Mouse (Mus musculus): ENCODE measurements around the gene Csnk1g1.

Csnk1g1 gene

GRCm38 (mm10) chr9:66069583-66069982 is 160.9 kb downstream of the Csnk1g1 start, which contains the start of gene Snx22:
Gene Snx22 (minus strand): TSS chr9:66069719.
- peak; percentile 91 to 93 for DNase-seq

- no peak for DNase-seq
These were observed 161.4 kb downstream of the Csnk1g1 start for GRCm38 (mm10) chr9:66070151-66070550.

- no peak for DNase-seq
These were observed 164.0 kb downstream of the Csnk1g1 start for GRCm38 (mm10) chr9:66072754-66073153.

DNA sequence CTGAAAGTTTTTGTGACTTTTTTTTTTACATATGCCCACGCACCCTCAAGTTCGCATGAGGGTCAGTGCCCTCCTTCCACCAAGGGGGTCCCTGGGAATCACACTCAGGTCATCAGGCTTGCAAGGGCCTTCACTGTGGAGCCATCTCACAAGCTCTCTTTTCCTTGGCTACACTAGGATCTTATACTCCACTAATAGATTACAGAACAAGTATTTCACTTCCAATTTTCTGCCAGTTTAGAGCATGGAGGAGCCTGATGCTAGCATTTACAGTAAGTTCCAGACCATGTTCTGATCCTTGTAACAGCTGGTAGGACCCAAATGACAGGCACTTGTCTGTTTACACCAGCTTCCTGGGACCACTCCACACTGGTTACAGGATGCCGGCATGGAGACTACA is 169.3 kb downstream of the Csnk1g1 start:
- DNase-seq: no peak

GRCm38 (mm10) chr9:66078493-66078892 is 169.8 kb downstream of the Csnk1g1 start:
- DNase-seq: no peak

GRCm38 (mm10) chr9:66080804-66081459 is 172.2 kb downstream of the Csnk1g1 start:
- DNase-seq: no peak

DNA sequence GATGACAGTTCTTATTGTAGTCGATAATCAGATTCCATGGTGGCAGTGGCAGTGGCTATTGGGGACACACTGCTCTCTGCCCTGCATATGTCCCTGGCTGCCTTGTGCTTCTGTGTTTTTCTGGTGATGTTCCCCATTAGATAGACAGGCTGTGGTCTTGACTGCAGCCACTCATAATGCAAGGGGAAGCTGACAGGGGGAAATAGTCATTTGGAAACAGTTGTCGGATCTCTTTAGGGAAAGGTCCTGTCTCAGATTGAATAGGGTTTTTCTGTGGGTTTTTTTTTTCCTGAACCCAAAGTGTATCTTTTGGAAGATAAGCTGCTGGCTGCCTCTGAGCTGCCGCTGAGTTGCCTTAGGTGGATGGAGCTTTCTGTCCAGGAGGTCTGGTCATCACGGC is 173.3 kb downstream of the Csnk1g1 start:
- DNase-seq: no peak

- DNase-seq: no peak
These were observed 175.4 kb downstream of the Csnk1g1 start for GRCm38 (mm10) chr9:66084171-66084570.

- no peak for DNase-seq
These were observed 178.3 kb downstream of the Csnk1g1 start for GRCm38 (mm10) chr9:66087062-66087461.

DNA sequence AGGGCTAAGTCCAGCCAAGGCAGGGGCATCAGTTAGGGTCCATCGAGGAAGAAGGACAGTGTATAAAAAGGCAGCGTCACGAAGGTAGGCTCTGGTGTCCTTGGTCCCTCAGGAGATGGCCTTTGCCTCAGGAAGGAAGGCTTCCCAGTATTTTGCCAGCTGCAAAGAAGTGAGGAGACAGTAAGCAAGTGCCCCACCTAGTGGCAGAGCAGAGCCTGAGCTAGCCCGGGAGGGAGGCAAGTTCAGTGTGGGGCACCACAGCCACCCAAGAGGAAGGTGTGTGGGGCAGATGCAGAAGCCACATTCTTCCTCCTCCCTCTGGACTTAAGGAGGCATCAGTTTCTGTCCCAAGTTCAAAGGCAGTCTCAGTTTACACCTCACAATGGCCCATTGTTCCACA is 179.7 kb downstream of the Csnk1g1 start:
- DNase-seq: peak; percentile 70 to 73

DNA sequence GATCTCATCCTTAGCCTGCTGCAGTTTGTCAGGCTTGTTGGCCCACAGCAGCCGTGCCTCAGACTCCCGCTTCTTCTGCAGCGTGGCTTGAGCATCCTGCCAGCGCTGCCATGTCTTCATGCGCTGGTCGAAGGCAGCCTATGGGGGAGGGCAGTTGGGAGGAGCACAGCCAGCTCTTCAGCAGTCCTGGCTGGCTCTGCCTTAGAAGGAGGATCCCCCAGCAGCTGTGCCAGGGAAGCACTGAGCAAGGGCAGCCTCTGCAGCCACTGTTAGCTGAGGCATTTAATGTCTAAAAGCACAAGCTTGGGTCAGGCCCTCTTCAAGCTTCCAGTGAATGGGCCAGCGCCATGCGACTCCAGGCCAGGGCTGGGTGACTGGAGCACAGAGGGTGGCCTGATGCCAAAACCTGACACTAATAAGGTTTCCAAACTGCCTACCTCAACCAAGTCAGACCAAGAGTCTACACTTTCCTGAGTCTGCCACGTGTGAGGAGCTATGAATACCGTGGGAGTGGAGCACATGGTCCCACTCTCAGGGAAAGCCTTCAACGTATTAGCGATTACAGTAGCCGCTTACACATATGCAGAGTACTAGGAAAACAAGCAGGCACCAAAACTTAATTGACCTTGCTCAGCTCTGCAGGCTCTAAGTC is 182.0 kb downstream of the Csnk1g1 start:
- DNase-seq: no peak

DNA sequence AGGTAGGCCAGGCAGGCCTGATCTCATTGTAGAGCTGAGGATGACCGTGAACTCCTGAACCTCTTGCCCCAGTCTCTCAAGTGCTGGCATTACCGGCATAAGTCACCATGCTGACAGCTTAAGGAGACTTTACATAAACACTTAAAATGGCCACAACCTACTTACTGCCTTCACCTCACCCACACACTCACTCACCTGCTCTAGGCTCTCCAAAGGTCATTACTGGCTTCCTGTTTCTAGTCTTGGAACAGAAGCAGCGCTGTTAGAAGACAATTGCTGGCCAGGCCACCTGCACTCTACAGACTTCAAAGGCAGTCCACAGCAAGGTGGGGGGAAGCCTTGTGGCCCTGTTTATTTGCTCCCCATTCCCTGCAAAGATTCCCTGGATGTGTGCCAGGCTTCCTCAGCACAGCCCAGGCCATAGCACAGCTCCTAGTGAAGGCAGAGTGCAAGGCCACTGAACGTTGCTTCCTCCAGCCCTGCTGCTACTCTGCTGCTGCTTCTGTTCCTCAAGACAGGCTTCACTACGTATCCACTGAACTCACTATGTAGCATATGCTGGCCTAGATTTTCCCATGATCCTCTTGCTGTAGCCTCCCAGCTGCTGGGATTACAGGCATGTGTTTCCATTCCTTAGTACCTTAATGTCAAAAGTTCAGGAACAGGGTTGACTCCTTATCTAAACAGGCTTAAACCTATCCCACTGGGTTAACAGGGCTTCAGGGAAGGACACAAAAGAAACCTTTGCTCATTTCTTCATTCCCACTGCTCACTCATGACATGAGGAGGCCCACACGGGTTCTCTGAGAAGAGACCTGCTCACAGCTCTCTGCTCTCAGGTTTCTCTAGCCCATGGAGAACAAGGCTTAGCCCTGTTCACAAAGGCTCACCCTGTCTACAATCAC is 182.9 kb downstream of the Csnk1g1 start:
- no peak for DNase-seq

- no peak for DNase-seq
These were observed 183.9 kb downstream of the Csnk1g1 start for GRCm38 (mm10) chr9:66092664-66093063.
